Mouse (Mus musculus) left cerebral cortex, adult 18-20 months (tissue): ENCODE results near the gene 1700028J19Rik. TPM values are rescaled to one million over a fixed set of nuclear protein-coding genes. Genes with fewer than 3 reads are reported as not detected.
"Not testable (repeated sequence)": the region's sequence is repeated elsewhere in the genome, so short reads cannot be mapped to it uniquely, and the experiment has no call there.

Experiments used
- DNase-seq, 2 experiments: peaks; one replicate each; pipeline ENCODE4 v3.0.0; 2021 to 2022; ENCODE audit warnings: low spot score in 2 of 2, mixed read lengths in 1 of 2
- total RNA-seq, 2 experiments: library from RNA; stranded (reverse); gene quantifications; 2 replicates each; pipeline ENCODE4 v1.2.3; 2021

The 1700028J19Rik gene
- total RNA-seq, 2 experiments from 2014 or later, result 1.1 to 1.2 TPM

GRCm38 (mm10) chr7:44253023-44253616 lies 6.6 kb upstream of the 1700028J19Rik start:
- DNase-seq, result no peak

GRCm38 (mm10) chr7:44250732-44251275 lies 4.3 kb upstream of the 1700028J19Rik start:
- not testable (repeated sequence) for DNase-seq

GRCm38 (mm10) chr7:44249248-44249647 lies 2.8 kb upstream of the 1700028J19Rik start:
- DNase-seq, result no peak

DNA sequence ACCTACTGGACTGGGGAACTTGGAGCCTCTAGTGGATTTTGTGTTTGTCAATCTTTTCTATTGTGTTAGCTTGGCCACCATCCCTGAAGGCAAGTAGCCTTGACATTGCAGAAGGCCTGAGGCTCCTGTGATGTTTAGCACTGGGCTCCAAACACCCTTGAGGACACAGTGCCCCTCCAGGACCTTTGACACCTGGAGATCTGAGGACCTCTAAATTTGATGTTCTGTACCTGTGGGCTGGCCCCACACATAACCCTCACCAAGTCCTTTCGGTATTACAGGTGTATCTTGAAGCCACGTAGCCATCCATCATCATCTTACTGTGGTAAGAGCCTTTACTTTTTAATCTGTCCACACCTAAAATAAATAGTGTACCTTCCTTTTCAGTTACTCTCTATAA lies 1.5 kb upstream of the 1700028J19Rik start:
- DNase-seq, result no peak

- peak in 1 of 2 experiments; percentile 38 for DNase-seq
Observed at GRCm38 (mm10) chr7:44246984-44247470, 532 bp upstream of the 1700028J19Rik start.

GRCm38 (mm10) chr7:44244080-44244479 lies 2.4 kb downstream of the 1700028J19Rik start:
- no peak for DNase-seq

GRCm38 (mm10) chr7:44241163-44241562 lies 5.3 kb downstream of the 1700028J19Rik start:
- DNase-seq, result no peak

DNA sequence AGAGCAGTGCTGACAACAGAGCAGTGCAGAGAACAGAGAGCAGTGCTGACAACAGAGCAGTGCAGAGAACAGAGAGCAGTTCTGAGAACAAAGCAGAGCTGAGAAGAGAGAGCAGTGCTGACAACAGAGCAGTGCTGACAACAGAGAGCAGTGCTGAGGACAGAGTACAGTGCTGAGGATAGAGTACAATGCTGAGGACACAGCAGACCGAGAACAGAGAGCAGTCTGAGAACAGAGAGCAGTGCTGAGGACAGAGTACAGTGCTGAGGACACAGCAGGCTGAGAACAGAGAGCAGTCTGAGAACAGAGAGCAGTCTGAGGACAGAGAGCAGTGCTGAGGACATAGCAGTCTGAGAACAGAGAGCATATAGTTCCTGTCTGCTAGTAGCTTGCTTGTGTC lies 5.8 kb downstream of the 1700028J19Rik start:
- no peak for DNase-seq

- no peak for DNase-seq
Observed at GRCm38 (mm10) chr7:44239913-44240312, 6.6 kb downstream of the 1700028J19Rik start.

DNA sequence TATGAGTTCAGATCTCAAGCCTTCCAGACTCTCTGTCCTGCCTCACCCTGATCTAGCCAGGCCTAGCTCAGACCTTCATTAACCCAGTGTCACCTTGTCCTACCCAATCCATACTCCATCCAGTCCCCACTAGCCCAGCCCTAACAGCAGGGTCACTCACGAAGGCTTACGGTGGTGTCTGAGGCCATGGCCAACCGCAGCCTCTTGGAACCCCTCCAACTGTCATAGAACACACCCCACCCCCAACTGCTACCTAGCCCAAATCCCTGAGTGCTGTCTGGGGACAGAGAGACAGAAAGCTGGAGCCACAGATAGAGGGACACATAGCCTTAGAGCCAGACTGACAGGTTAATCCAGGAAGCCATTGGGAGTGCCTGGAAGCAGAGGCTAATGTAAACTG lies 10.6 kb downstream of the 1700028J19Rik start, which contains the start of gene Gm36864:
Gene Gm36864 (plus strand): TSS at position 269 of the 400 bp plus-strand sequence.
- DNase-seq, result no peak

GRCm38 (mm10) chr7:44225076-44225475 lies 21.4 kb downstream of the 1700028J19Rik start, which contains the start of gene Klk1:
Gene Klk1 (plus strand): TSS chr7:44225360.
- no peak for DNase-seq

DNA sequence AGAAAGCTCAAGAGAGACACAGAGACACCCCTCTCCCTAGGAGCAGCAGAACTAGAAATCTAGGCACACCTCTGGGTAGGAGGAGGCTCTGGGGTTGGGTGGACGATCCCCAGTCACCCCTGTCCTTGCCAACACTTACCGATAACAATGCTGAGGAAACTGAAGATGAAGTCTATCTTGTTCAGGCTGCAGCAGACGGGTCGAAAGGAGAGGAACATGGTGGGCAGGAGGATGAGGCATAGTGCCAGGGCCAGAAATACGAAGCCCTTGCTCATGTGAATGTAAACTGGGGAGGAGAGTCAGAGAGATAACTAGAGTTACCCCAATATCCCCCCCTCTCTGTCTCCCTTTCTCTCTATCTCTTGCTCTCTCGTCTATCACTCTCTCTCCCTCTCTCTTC lies 24.2 kb downstream of the 1700028J19Rik start:
- not testable (repeated sequence) for DNase-seq

GRCm38 (mm10) chr7:44221601-44222000 lies 24.9 kb downstream of the 1700028J19Rik start:
- DNase-seq, result not testable (repeated sequence)

DNA sequence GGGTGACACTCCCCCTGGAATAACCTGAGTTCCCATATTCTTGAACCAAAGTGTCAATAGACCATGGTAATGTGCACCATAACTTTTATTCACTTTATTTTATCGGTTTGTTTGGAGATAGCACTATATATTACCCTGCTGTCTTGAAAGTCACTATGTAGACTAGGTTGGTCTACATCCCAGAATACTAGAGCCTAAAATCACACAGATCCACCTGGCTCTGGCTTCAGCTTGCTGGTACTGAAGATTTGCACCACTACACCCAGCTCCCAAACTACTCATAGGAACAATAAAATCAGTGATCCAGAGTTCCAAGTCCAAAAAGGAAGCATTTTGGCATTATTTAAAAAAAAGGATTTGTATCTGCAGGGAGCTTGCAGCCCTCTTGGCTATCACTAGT lies 30.9 kb downstream of the 1700028J19Rik start, which contains the start of gene Klk1b5:
Gene Klk1b5 (plus strand): TSS at position 301 of the 400 bp plus-strand sequence.
- no peak for DNase-seq

DNA sequence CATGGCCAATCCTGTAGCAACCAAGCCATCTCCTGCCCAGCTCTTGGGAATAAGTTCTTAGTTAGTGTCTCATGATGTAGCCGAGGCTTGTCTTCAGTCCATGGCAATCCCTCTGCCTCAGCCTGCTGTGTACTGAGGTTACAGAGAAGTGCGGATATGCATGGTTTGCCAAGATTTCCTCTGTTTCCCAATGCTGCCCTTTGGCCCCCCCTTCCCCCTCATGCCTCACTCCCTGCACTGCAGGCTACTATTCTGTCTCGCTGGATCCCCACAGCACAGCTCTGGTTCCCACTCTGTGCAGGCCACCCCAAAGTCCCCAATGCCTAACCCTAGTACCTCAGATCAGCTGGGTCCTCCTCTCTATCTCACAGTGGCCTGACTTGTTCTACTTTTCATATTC lies 38.2 kb downstream of the 1700028J19Rik start:
- no peak for DNase-seq

DNA sequence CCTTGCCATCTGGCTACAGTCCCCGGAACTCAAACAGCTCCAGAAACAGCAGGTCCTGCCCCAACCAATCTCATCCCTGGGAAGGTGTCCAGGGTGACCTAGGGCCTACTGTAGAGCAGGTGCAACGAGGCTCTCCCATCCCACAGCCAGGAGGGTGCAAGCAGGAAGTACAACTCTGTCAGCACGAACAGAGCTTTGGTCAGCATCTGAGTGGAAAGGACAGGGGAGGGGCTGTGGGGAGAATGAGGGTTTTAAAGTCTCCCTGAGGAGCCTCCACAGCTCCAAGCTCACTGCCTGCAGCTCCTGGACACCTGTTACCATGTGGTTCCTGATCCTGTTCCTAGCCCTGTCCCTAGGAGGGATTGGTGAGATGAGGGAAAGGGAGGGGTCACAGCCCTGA lies 39.4 kb downstream of the 1700028J19Rik start, which contains the start of gene Klk1b4:
Gene Klk1b4 (plus strand): TSS at position 301 of the 400 bp plus-strand sequence.
- DNase-seq, result not testable (repeated sequence)

DNA sequence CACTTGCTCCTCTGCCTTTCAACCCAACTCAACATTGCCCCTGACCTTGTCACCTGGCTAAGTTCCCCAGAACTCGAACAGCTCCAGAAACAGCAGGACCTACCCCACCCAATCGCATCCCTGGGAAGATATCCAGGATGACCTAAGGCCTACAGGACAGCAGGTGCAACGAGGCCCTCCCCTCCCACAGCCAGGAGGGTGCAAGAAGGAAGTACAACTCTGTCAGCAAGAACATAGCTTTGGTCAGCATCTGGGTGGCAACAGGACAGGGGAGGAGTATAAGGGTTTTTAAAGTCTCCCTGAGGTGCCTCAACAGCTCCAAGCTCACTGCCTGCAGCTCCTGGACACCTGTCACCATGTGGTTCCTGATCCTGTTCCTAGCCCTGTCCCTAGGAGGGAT lies 48.6 kb downstream of the 1700028J19Rik start, which contains the start of gene Klk1b3:
Gene Klk1b3 (plus strand): TSS at position 301 of the 400 bp plus-strand sequence.
- no peak for DNase-seq

- DNase-seq, result not testable (repeated sequence)
Observed at GRCm38 (mm10) chr7:44193466-44193865, 53.0 kb downstream of the 1700028J19Rik start.

GRCm38 (mm10) chr7:44187936-44188335 lies 58.6 kb downstream of the 1700028J19Rik start, which contains the start of gene Klk1b24:
Gene Klk1b24 (plus strand): TSS chr7:44188236.
- not testable (repeated sequence) for DNase-seq

DNA sequence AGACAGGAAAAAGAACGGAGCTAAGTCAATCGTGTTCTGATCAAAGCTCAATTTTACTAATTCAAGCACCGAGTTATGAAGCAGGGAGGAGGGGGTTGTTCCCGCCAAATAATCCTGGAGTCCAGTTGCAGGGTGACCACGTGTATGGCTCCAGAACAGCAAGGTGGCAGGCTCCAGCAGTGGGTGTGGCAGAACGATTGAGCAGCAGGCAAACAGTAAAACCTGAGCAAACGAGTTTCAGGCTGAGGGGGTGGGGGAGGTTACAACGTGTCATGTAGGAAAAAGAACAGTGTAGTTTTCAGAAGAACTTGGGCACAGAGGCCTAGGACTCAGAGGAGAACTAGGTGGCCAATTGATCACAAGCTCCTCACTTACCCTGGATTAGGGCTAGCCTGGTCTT lies 60.0 kb downstream of the 1700028J19Rik start:
- DNase-seq, result not testable (repeated sequence)
